Mouse (Mus musculus): ENCODE measurements around the gene Ipcef1. TPM values are rescaled to one million over a fixed set of nuclear protein-coding genes. Genes with fewer than 3 reads are reported as not detected.

Gene Ipcef1
- polyA plus RNA-seq, 1 experiment from 2014 or later, result 0.19 TPM

GRCm38 (mm10) chr10:6956357-6956756 is 95.9 kb downstream of the Ipcef1 start:
- Histone ChIP-seq H3K9me3 (no peaks in the 10 kb centered on the region), H3K4me2 (replicated peaks) (no peak overlapping the region), H3K4me1 (no peaks in the 10 kb centered on the region), H3K4me3 (no peak overlapping the region), H3K9ac (no peak overlapping the region), H3K36me3 (no peaks in the 10 kb centered on the region), H3K27me3 (no peaks in the 10 kb centered on the region), H3K27ac (no peak overlapping the region)
- WGBS, result 89% methylated on average over 2 of the region's 2 CpGs
- no peak for ATAC-seq (ENCODE audit: low FRiP score, low read depth)

GRCm38 (mm10) chr10:6954533-6954932 is 97.7 kb downstream of the Ipcef1 start:
- Histone ChIP-seq H3K4me2 (replicated peaks) (no peak overlapping the region), H3K36me3 (no peaks in the 10 kb centered on the region), H3K4me1 (no peaks in the 10 kb centered on the region), H3K9ac (no peak overlapping the region), H3K9me3 (no peaks in the 10 kb centered on the region), H3K27ac (no peak overlapping the region), H3K4me3 (no peak overlapping the region), H3K27me3 (no peaks in the 10 kb centered on the region)
- ATAC-seq (ENCODE audit: low FRiP score, low read depth), result no peak

- H3K27ac ChIP-seq, result no peak overlapping the region
- H3K4me1 ChIP-seq, result no peaks in the 10 kb centered on the region
- ATAC-seq (ENCODE audit: low FRiP score, low read depth), result no peak
- H3K9ac ChIP-seq, result no peak overlapping the region
- no peaks in the 10 kb centered on the region for H3K36me3 ChIP-seq
- no peak overlapping the region for H3K4me2 ChIP-seq (replicated peaks)
- H3K27me3 ChIP-seq, result no peaks in the 10 kb centered on the region
- H3K4me3 ChIP-seq, result no peak overlapping the region
- H3K9me3 ChIP-seq, result no peaks in the 10 kb centered on the region
- WGBS, result 59% methylated on average over 1 of the region's 1 CpGs
These were observed 99.2 kb downstream of the Ipcef1 start for GRCm38 (mm10) chr10:6953115-6953514.

GRCm38 (mm10) chr10:6936671-6937425 is 115.4 kb downstream of the Ipcef1 start:
- ATAC-seq (ENCODE audit: low FRiP score, low read depth), result no peak
- Histone ChIP-seq H3K27ac (no peak overlapping the region), H3K9me3 (no peaks in the 10 kb centered on the region), H3K4me1 (no peaks in the 10 kb centered on the region), H3K27me3 (no peaks in the 10 kb centered on the region), H3K4me3 (no peak overlapping the region), H3K4me2 (replicated peaks) (no peak overlapping the region), H3K9ac (no peak overlapping the region), H3K36me3 (no peaks in the 10 kb centered on the region)
- 85% methylated on average over 4 of the region's 4 CpGs for WGBS

- no peak overlapping the region for H3K4me3 ChIP-seq
- H3K36me3 ChIP-seq, result no peaks in the 10 kb centered on the region
- no peak overlapping the region for H3K27ac ChIP-seq
- H3K4me1 ChIP-seq, result no peaks in the 10 kb centered on the region
- H3K9me3 ChIP-seq, result no peaks in the 10 kb centered on the region
- no peak overlapping the region for H3K4me2 ChIP-seq (replicated peaks)
- H3K9ac ChIP-seq, result no peak overlapping the region
- no peaks in the 10 kb centered on the region for H3K27me3 ChIP-seq
- ATAC-seq (ENCODE audit: low FRiP score, low read depth), result no peak
- WGBS, result 54% methylated on average over 3 of the region's 3 CpGs
These were observed 117.5 kb downstream of the Ipcef1 start for GRCm38 (mm10) chr10:6934776-6935175.

- Histone ChIP-seq H3K36me3 (no peaks in the 10 kb centered on the region), H3K4me3 (no peak overlapping the region), H3K9me3 (no peaks in the 10 kb centered on the region), H3K9ac (no peak overlapping the region), H3K27ac (no peak overlapping the region), H3K4me1 (no peaks in the 10 kb centered on the region), H3K4me2 (replicated peaks) (no peak overlapping the region), H3K27me3 (no peaks in the 10 kb centered on the region)
- WGBS, result 59% methylated on average over 2 of the region's 2 CpGs
- ATAC-seq (ENCODE audit: low FRiP score, low read depth), result no peak
These were observed 121.4 kb downstream of the Ipcef1 start for GRCm38 (mm10) chr10:6930889-6931288.

- no peak overlapping the region for H3K9ac ChIP-seq
- no peaks in the 10 kb centered on the region for H3K27me3 ChIP-seq
- no peak for ATAC-seq (ENCODE audit: low FRiP score, low read depth)
- H3K4me3 ChIP-seq, result no peak overlapping the region
- H3K4me1 ChIP-seq, result no peaks in the 10 kb centered on the region
- no peak overlapping the region for H3K4me2 ChIP-seq (replicated peaks)
- no peak overlapping the region for H3K27ac ChIP-seq
- H3K9me3 ChIP-seq, result no peaks in the 10 kb centered on the region
- H3K36me3 ChIP-seq, result no peaks in the 10 kb centered on the region
- 92% methylated on average over 1 of the region's 1 CpGs for WGBS
These were observed 121.9 kb downstream of the Ipcef1 start for GRCm38 (mm10) chr10:6930398-6930797.

GRCm38 (mm10) chr10:6928905-6929304 is 123.4 kb downstream of the Ipcef1 start:
- Histone ChIP-seq H3K9ac (no peak overlapping the region), H3K4me1 (no peaks in the 10 kb centered on the region), H3K36me3 (no peaks in the 10 kb centered on the region), H3K27me3 (no peaks in the 10 kb centered on the region), H3K9me3 (no peaks in the 10 kb centered on the region), H3K4me2 (replicated peaks) (no peak overlapping the region), H3K4me3 (no peak overlapping the region), H3K27ac (no peak overlapping the region)
- WGBS, result 59% methylated on average over 1 of the region's 1 CpGs
- no peak for ATAC-seq (ENCODE audit: low FRiP score, low read depth)

- H3K36me3 ChIP-seq, result no peaks in the 10 kb centered on the region
- no peak overlapping the region for H3K4me3 ChIP-seq
- H3K9me3 ChIP-seq, result no peaks in the 10 kb centered on the region
- 75% methylated on average over 4 of the region's 4 CpGs for WGBS
- no peak for ATAC-seq (ENCODE audit: low FRiP score, low read depth)
- no peak overlapping the region for H3K27ac ChIP-seq
- H3K9ac ChIP-seq, result no peak overlapping the region
- H3K4me1 ChIP-seq, result no peaks in the 10 kb centered on the region
- no peaks in the 10 kb centered on the region for H3K27me3 ChIP-seq
- no peak overlapping the region for H3K4me2 ChIP-seq (replicated peaks)
These were observed 124.6 kb downstream of the Ipcef1 start for GRCm38 (mm10) chr10:6927600-6928223.

- Histone ChIP-seq H3K36me3 (no peaks in the 10 kb centered on the region), H3K4me3 (no peak overlapping the region), H3K9ac (no peak overlapping the region), H3K4me1 (no peaks in the 10 kb centered on the region), H3K27ac (no peak overlapping the region), H3K27me3 (no peaks in the 10 kb centered on the region), H3K4me2 (replicated peaks) (no peak overlapping the region), H3K9me3 (no peaks in the 10 kb centered on the region)
- ATAC-seq (ENCODE audit: low FRiP score, low read depth), result no peak
- 76% methylated on average over 2 of the region's 2 CpGs for WGBS
These were observed 125.6 kb downstream of the Ipcef1 start for GRCm38 (mm10) chr10:6926724-6927123.

GRCm38 (mm10) chr10:6916545-6917257 is 135.6 kb downstream of the Ipcef1 start:
- peak overlapping the region; percentile 22; the same call in 1 of the 2 replicates for H3K27ac ChIP-seq
- no peaks in the 10 kb centered on the region for H3K9me3 ChIP-seq
- peaks cover 6% of the 10 kb centered on the region for H3K4me1 ChIP-seq
- H3K27me3 ChIP-seq, result no peaks in the 10 kb centered on the region
- H3K4me3 ChIP-seq, result no peak overlapping the region
- 24% methylated on average over 6 of the region's 6 CpGs for WGBS
- H3K36me3 ChIP-seq, result no peaks in the 10 kb centered on the region
- H3K4me2 ChIP-seq (replicated peaks), result no peak overlapping the region
- peak; percentile 75 for ATAC-seq (ENCODE audit: low FRiP score, low read depth)
- no peak overlapping the region for H3K9ac ChIP-seq

GRCm38 (mm10) chr10:6915991-6916390 is 136.3 kb downstream of the Ipcef1 start:
- no peaks in the 10 kb centered on the region for H3K36me3 ChIP-seq
- no peak overlapping the region for H3K4me2 ChIP-seq (replicated peaks)
- H3K9me3 ChIP-seq, result no peaks in the 10 kb centered on the region
- WGBS, result 69% methylated on average over 1 of the region's 1 CpGs
- no peak for ATAC-seq (ENCODE audit: low FRiP score, low read depth)
- no peaks in the 10 kb centered on the region for H3K27me3 ChIP-seq
- peaks cover 6% of the 10 kb centered on the region for H3K4me1 ChIP-seq
- H3K4me3 ChIP-seq, result no peak overlapping the region
- H3K9ac ChIP-seq, result no peak overlapping the region
- H3K27ac ChIP-seq, result no peak overlapping the region
